Mouse (Mus musculus): Measurements from ENCODE around the gene Tmem210.

- TF ChIP-seq CTCF (IDR thresholded peaks at IDR 0.05; ENCODE audit: control insufficient read depth, insufficient read depth, insufficient read length) (no peak), MAX (IDR thresholded peaks at IDR 0.05) (no peak), CEBPB (IDR thresholded peaks at IDR 0.05; ENCODE audit: low read depth) (no peak), USF1 (IDR thresholded peaks at IDR 0.05; ENCODE audit: low read depth) (no peak), MYOG (IDR thresholded peaks at IDR 0.05; ENCODE audit: control insufficient read depth, extremely low read depth, insufficient read length) (no peak), MYOD1 (IDR thresholded peaks at IDR 0.05; ENCODE audit: control insufficient read depth, insufficient read length, low read depth) (no peak), FOSL1 (IDR thresholded peaks at IDR 0.05; ENCODE audit: insufficient read depth, low read length, poor library complexity, severe bottlenecking) (no peak)
Observed at GRCm38 (mm10) chr2:25244144-25244543, 43.8 kb upstream of the Tmem210 start.

All from C2C12 (cell line).